Mouse (Mus musculus) forebrain, embryonic 11.5 days (tissue): ENCODE results near the gene Atp2b1. TPM values are rescaled to one million over a fixed set of nuclear protein-coding genes. Genes with fewer than 3 reads are reported as not detected.

ENCODE experiments used
- ATAC-seq: fragments of 200-750 bp; cut with Nextera tagmentation; replicated peaks from 2 replicates; pipeline ENCODE4 v1.8.0; 2017; ENCODE audit warnings: moderate TSS enrichment; ENCODE audit not compliant: low FRiP score
- DNase-seq: peaks from one replicate; pipeline ENCODE4 v3.0.0-alpha.2; 2017; ENCODE audit warnings: low spot score
- H3K27ac ChIP-seq: fragments of 300-500 bp; sonication (generic); 2 replicates; pipeline ENCODE4 v1.5.1; 2014; ENCODE audit warnings: low read depth, low read length
- H3K27me3 ChIP-seq: fragments of 300-500 bp; sonication (generic); 2 replicates; pipeline ENCODE4 v1.6.1; 2014; ENCODE audit warnings: mild to moderate bottlenecking, low read length, mixed read lengths; ENCODE audit not compliant: control insufficient read depth, insufficient read depth
- H3K36me3 ChIP-seq: fragments of 300-500 bp; sonication (generic); 2 replicates; pipeline ENCODE4 v1.6.1; 2014; ENCODE audit warnings: mild to moderate bottlenecking, low read length, moderate library complexity, mixed read lengths; ENCODE audit not compliant: control insufficient read depth, insufficient read depth
- H3K4me1 ChIP-seq: fragments of 300-500 bp; sonication (generic); replicated peaks from 2 replicates; pipeline ENCODE4 v1.6.1; 2014; ENCODE audit warnings: low read length, mixed read lengths; ENCODE audit not compliant: control insufficient read depth, insufficient read depth
- H3K4me2 ChIP-seq: fragments of 300-500 bp; sonication (generic); 2 replicates; pipeline ENCODE4 v1.6.1; 2014; ENCODE audit warnings: low read depth, mild to moderate bottlenecking, low read length, moderate library complexity, mixed read lengths; ENCODE audit not compliant: severe bottlenecking
- H3K4me3 ChIP-seq: fragments of 300-500 bp; sonication (generic); 2 replicates; pipeline ENCODE4 v1.5.1; 2014; ENCODE audit warnings: low read depth, low read length
- H3K9ac ChIP-seq: fragments of 300-500 bp; sonication (generic); 2 replicates; pipeline ENCODE4 v1.6.1; 2014; ENCODE audit warnings: low read length
- H3K9me3 ChIP-seq: fragments of 300-500 bp; sonication (generic); 2 replicates; pipeline ENCODE4 v1.6.1; 2016; ENCODE audit warnings: low read length, mixed read lengths; ENCODE audit not compliant: control insufficient read depth
- WGBS: fragments of 180-500 bp; shearing (Covaris S2); extraction: QIAGEN DNeasy Blood & Tissue Kit; methylation state at CpG from one replicate; pipeline ENCODE4 v1.1.7; 2014; 5-methylcytosine and 5-hydroxymethylcytosine counted together
- polyA plus RNA-seq: library from polyadenylated mRNA; unstranded; fragments of >200 nt; fragmentation: Nextera tagmentation; extraction: Ambion mirVana; gene quantifications from 2 replicates; pipeline ENCODE4 v1.2.1, GENCODE M21; 2014

Gene Atp2b1
- polyA plus RNA-seq, 1 experiment from 2014 or later: 81.8 TPM

DNA sequence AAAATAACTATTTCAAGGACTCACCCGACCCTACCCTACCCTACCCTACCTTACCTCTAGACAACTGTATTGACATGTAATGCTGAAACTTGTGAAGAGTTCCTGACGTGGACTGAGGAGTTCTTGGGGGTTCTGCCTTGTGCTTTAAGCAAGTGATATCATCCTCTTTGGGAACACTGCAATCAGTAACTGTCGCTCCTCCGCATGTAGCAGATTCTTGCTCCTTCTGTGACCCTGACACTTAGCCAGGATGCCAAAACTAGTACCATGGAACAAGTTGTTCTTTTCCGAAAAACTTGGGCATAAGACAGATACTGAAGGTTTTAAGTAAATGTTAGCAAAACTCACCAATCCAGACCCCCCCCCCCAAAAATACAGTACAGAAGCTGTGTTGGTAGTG lies 97.9 kb downstream of the Atp2b1 start:
- Histone ChIP-seq H3K9ac (no peak overlapping the region), H3K27ac (no peak overlapping the region), H3K4me1 (no peaks in the 10 kb centered on the region), H3K4me3 (no peak overlapping the region), H3K9me3 (no peaks in the 10 kb centered on the region), H3K4me2 (no peak overlapping the region), H3K27me3 (no peaks in the 10 kb centered on the region), H3K36me3 (no peaks in the 10 kb centered on the region)
- WGBS: 91% methylated on average over 5 of the region's 5 CpGs
- DNase-seq (no peak), ATAC-seq (no peak)

DNA sequence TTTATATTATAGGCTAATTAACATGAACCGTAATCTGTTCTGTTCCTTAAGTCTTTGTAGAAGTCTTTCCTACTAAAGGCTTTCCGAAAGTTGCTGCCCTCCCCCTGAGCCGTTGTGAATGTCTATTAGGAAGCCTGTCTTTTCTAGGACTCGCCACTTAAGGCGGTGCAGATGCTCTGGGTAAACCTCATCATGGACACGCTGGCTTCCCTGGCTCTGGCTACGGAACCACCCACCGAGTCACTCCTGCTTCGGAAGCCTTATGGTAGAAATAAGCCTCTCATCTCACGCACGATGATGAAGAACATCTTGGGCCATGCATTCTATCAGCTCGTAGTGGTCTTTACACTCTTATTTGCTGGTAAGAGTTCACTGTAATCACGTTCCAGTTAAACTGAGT lies 100.5 kb downstream of the Atp2b1 start:
- DNase-seq (no peak), ATAC-seq (no peak)
- no peak overlapping the region for H3K27ac ChIP-seq
- H3K4me3 ChIP-seq: no peak overlapping the region
- no peaks in the 10 kb centered on the region for H3K9me3 ChIP-seq
- H3K4me2 ChIP-seq: no peak overlapping the region
- 94% methylated on average over 13 of the region's 13 CpGs for WGBS
- H3K27me3 ChIP-seq: no peaks in the 10 kb centered on the region
- H3K4me1 ChIP-seq: no peaks in the 10 kb centered on the region
- no peak overlapping the region for H3K9ac ChIP-seq
- no peaks in the 10 kb centered on the region; the same call in 1 of the 2 replicates for H3K36me3 ChIP-seq

- WGBS: 86% methylated on average over 5 of the region's 5 CpGs
- no peak overlapping the region for H3K4me2 ChIP-seq
- ATAC-seq (no peak), DNase-seq (no peak)
- no peak overlapping the region for H3K27ac ChIP-seq
- H3K4me3 ChIP-seq: no peak overlapping the region
- no peaks in the 10 kb centered on the region for H3K9me3 ChIP-seq
- no peak overlapping the region for H3K9ac ChIP-seq
- H3K27me3 ChIP-seq: no peaks in the 10 kb centered on the region
- no peaks in the 10 kb centered on the region; the same call in 1 of the 2 replicates for H3K36me3 ChIP-seq
- no peaks in the 10 kb centered on the region for H3K4me1 ChIP-seq
Measured at GRCm38 (mm10) chr10:99016996-99017395, 102.8 kb downstream of the Atp2b1 start.

DNA sequence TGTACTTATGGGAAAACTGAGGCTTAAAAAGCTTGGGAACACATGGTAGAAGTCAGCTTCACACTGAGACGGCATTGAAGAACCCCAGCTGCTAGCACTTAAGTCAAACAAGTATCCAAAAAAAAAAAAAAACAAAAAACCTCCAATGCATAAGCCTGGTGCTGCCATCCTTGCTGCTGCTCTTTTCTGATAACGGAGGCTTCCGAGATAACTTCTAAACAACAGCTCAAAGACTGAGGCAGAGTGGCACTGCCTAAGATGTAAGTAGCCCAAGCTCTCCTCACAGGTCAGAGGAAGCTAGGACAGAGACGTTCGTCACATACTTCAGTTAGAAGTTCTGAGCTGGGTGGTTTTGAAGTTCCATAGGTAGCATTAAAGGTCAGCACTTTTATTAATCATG lies 113.3 kb downstream of the Atp2b1 start:
- H3K27me3 ChIP-seq: no peaks in the 10 kb centered on the region
- no peaks in the 10 kb centered on the region for H3K9me3 ChIP-seq
- H3K4me3 ChIP-seq: no peak overlapping the region
- H3K27ac ChIP-seq: no peak overlapping the region
- H3K36me3 ChIP-seq: no peaks in the 10 kb centered on the region
- H3K9ac ChIP-seq: no peak overlapping the region
- no peaks in the 10 kb centered on the region for H3K4me1 ChIP-seq
- WGBS: 95% methylated on average over 5 of the region's 5 CpGs
- DNase-seq (no peak), ATAC-seq (no peak)
- no peak overlapping the region for H3K4me2 ChIP-seq

GRCm38 (mm10) chr10:99029844-99030243 lies 115.6 kb downstream of the Atp2b1 start:
- Histone ChIP-seq H3K36me3 (no peaks in the 10 kb centered on the region), H3K9me3 (no peaks in the 10 kb centered on the region), H3K4me2 (no peak overlapping the region), H3K27ac (no peak overlapping the region), H3K9ac (no peak overlapping the region), H3K4me3 (no peak overlapping the region), H3K4me1 (no peaks in the 10 kb centered on the region), H3K27me3 (no peaks in the 10 kb centered on the region)
- 96% methylated on average over 7 of the region's 7 CpGs for WGBS
- no peak for ATAC-seq
- DNase-seq: no peak

- Histone ChIP-seq H3K9ac (no peak overlapping the region), H3K4me2 (no peak overlapping the region), H3K27ac (no peak overlapping the region), H3K27me3 (no peaks in the 10 kb centered on the region), H3K4me3 (no peak overlapping the region), H3K36me3 (no peaks in the 10 kb centered on the region), H3K9me3 (no peaks in the 10 kb centered on the region), H3K4me1 (no peaks in the 10 kb centered on the region)
- peak; percentile 28; the same call in 1 of the 2 replicates for ATAC-seq
- DNase-seq: no peak
- 93% methylated on average over 15 of the region's 15 CpGs for WGBS
Measured at GRCm38 (mm10) chr10:99033830-99034828, 119.9 kb downstream of the Atp2b1 start.

- 91% methylated on average over 21 of the region's 21 CpGs for WGBS
- Histone ChIP-seq H3K4me3 (no peak overlapping the region), H3K27me3 (no peaks in the 10 kb centered on the region), H3K27ac (no peak overlapping the region), H3K36me3 (no peaks in the 10 kb centered on the region), H3K9me3 (no peaks in the 10 kb centered on the region), H3K9ac (no peak overlapping the region), H3K4me1 (no peaks in the 10 kb centered on the region), H3K4me2 (no peak overlapping the region)
- ATAC-seq: no peak
- no peak for DNase-seq
Measured at GRCm38 (mm10) chr10:99037185-99038065, 123.2 kb downstream of the Atp2b1 start.

- Histone ChIP-seq H3K36me3 (no peaks in the 10 kb centered on the region), H3K9ac (no peak overlapping the region), H3K4me2 (no peak overlapping the region), H3K4me1 (no peaks in the 10 kb centered on the region), H3K27ac (no peak overlapping the region), H3K4me3 (no peak overlapping the region), H3K27me3 (no peaks in the 10 kb centered on the region), H3K9me3 (no peaks in the 10 kb centered on the region)
- DNase-seq: no peak
- ATAC-seq: no peak
- WGBS: 83% methylated on average over 3 of the region's 3 CpGs
Measured at GRCm38 (mm10) chr10:99038866-99039265, 124.7 kb downstream of the Atp2b1 start.
